Mouse (Mus musculus) myocyte (in vitro differentiated cells): ENCODE results near the gene Actr1b. TPM values are rescaled to one million over a fixed set of nuclear protein-coding genes. Genes with fewer than 3 reads are reported as not detected.

Experiments used
- H3K27me3 ChIP-seq: one replicate; pipeline ENCODE4 v1.6.1; 2011; ENCODE audit not compliant: control insufficient read depth, insufficient read depth, insufficient read length
- H3K36me3 ChIP-seq: one replicate; pipeline ENCODE4 v1.6.1; 2011; ENCODE audit not compliant: control insufficient read depth, insufficient read depth
- H3K4me2 ChIP-seq: one replicate; pipeline ENCODE4 v1.6.1; 2011; ENCODE audit warnings: low read depth, control low read depth
- H3K4me3 ChIP-seq: one replicate; pipeline ENCODE4 v1.5.1; 2011; ENCODE audit warnings: mild to moderate bottlenecking, control low read depth, moderate library complexity
- H3K79me2 ChIP-seq: one replicate; pipeline ENCODE4 v1.6.1; 2011; ENCODE audit not compliant: control insufficient read depth, insufficient read depth
- H3ac ChIP-seq: one replicate; pipeline ENCODE4 v1.6.1; 2011; ENCODE audit not compliant: control insufficient read depth, insufficient read length
- CEBPB ChIP-seq: IDR thresholded peaks from 2 replicates; pipeline ENCODE4 v1.6.1; 2011; ENCODE audit warnings: mild to moderate bottlenecking, moderate library complexity; ENCODE audit not compliant: poor library complexity, insufficient read depth, severe bottlenecking
- E2F4 ChIP-seq: IDR thresholded peaks from one replicate; pipeline ENCODE4 v1.6.1; 2011; ENCODE audit warnings: mild to moderate bottlenecking, control low read depth, moderate library complexity; ENCODE audit not compliant: insufficient read depth
- MAX ChIP-seq: IDR thresholded peaks from one replicate; pipeline ENCODE4 v1.6.1; 2011; ENCODE audit warnings: low read depth, mild to moderate bottlenecking, control low read depth
- MYOD1 ChIP-seq, 3 experiments: IDR thresholded peaks; one replicate each; pipeline ENCODE4 v1.6.1; 2011; ENCODE audit warnings: control low read depth in 2 of 3, low read depth in 2 of 3, mild to moderate bottlenecking in 2 of 3, moderate library complexity in 1 of 3; ENCODE audit not compliant: insufficient read length in 2 of 3, control insufficient read depth in 1 of 3
- MYOG ChIP-seq, 3 experiments: IDR thresholded peaks; one replicate each; pipeline ENCODE4 v1.6.1; 2011; ENCODE audit warnings: control low read depth in 2 of 3, low read depth in 2 of 3, mild to moderate bottlenecking in 2 of 3; ENCODE audit not compliant: insufficient read length in 2 of 3, control insufficient read depth in 1 of 3, insufficient read depth in 1 of 3
- POLR2A ChIP-seq: IDR thresholded peaks from one replicate; pipeline ENCODE4 v1.6.1; 2011; ENCODE audit warnings: low read depth, mild to moderate bottlenecking, control low read depth, moderate library complexity; ENCODE audit not compliant: insufficient read length
- POLR2AphosphoS2 ChIP-seq: IDR thresholded peaks from one replicate; pipeline ENCODE4 v1.6.1; 2011; ENCODE audit warnings: low read depth, control low read depth; ENCODE audit not compliant: insufficient read length
- REST ChIP-seq: IDR thresholded peaks from one replicate; pipeline ENCODE4 v1.6.1; 2011; ENCODE audit warnings: mild to moderate bottlenecking, control low read depth, moderate library complexity; ENCODE audit not compliant: insufficient read depth, insufficient read length
- SRF ChIP-seq: IDR thresholded peaks from one replicate; pipeline ENCODE4 v1.6.1; 2011; ENCODE audit warnings: low read depth; ENCODE audit not compliant: control insufficient read depth, insufficient read length
- TCF12 ChIP-seq: IDR thresholded peaks from one replicate; pipeline ENCODE4 v1.6.1; 2011; ENCODE audit warnings: mild to moderate bottlenecking, control low read depth; ENCODE audit not compliant: poor library complexity, insufficient read depth, severe bottlenecking
- TCF3 ChIP-seq: IDR thresholded peaks from one replicate; pipeline ENCODE4 v1.6.1; 2011; ENCODE audit warnings: low read depth, control low read depth; ENCODE audit not compliant: insufficient read length
- USF1 ChIP-seq: IDR thresholded peaks from one replicate; pipeline ENCODE4 v1.6.1; 2011; ENCODE audit warnings: low read depth, mild to moderate bottlenecking, control low read depth, moderate library complexity
- polyA plus RNA-seq: library from polyadenylated mRNA; unstranded; fragments of >200 nt; fragmentation: generic; extraction: Trizol; gene quantifications from one replicate; pipeline ENCODE4 v1.2.1, GENCODE M21; 2012; ENCODE audit warnings: missing spikeins

Gene Actr1b
- polyA plus RNA-seq, 1 experiment = 111 TPM

DNA sequence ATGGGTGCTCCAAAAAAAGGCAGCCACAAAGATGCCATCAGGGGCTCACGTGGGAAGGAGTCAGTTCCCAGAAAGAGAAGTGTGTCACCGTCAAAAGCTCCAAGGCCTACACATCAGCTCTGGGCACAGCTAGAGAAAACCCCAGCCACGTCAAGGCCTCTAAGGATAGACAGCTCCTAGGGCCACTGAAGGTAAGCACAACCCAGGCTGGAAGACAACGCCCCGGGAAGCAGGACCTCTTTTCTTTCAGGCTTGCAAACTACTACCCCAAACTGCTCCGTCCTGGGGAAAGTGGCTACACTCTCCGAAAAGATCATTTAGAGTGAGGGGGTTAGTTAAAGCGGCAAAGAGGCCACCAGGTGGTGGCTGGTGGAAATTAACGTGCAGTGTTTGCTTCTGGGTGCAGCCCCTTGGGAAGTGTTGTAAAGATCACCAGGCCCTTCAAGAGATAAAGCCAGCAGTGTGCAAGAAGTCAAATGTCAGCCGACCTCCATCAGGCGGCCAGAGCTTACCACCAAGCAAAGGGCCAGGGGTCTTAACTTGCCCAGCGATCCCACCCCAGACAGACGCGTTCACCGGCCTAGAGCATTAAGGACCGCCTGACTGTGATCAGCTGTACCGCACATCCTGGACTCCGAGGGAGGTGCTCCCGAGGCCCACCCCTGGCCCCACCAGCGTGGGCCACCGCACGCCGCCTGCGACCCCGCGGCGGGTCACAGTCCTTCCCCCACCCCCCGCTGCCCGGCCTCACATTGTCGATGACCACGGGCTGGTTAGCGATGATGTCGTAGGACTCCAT lies 5.0 kb downstream of the Actr1b start:
- Histone ChIP-seq H3K4me2 (peak overlapping the region; percentile 93), H3K4me3 (peak overlapping the region; percentile 73), H3K36me3 (peaks cover 12% of the 10 kb centered on the region), H3K27me3 (no peaks in the 10 kb centered on the region), H3ac (peak overlapping the region; percentile 47), H3K79me2 (peaks cover 33% of the 10 kb centered on the region)
- TF ChIP-seq REST = no peak
- no peak for TF ChIP-seq CEBPB
- no peak for TF ChIP-seq TCF3
- no peak for TF ChIP-seq MAX
- TF ChIP-seq POLR2AphosphoS2 = no peak
- no peak for TF ChIP-seq E2F4
- no peak for TF ChIP-seq MYOD1 (IDR thresholded peaks at IDR 0.05; ENCODE audit: control insufficient read depth in 1 of 3, insufficient read length in 2 of 3, low read depth in 2 of 3)
- no peak for TF ChIP-seq USF1
- no peak for TF ChIP-seq MYOG (IDR thresholded peaks at IDR 0.05; ENCODE audit: control insufficient read depth in 1 of 3, insufficient read depth in 1 of 3, insufficient read length in 2 of 3, low read depth in 2 of 3)
- no peak for TF ChIP-seq SRF
- no peak for TF ChIP-seq POLR2A
- TF ChIP-seq TCF12 = no peak

DNA sequence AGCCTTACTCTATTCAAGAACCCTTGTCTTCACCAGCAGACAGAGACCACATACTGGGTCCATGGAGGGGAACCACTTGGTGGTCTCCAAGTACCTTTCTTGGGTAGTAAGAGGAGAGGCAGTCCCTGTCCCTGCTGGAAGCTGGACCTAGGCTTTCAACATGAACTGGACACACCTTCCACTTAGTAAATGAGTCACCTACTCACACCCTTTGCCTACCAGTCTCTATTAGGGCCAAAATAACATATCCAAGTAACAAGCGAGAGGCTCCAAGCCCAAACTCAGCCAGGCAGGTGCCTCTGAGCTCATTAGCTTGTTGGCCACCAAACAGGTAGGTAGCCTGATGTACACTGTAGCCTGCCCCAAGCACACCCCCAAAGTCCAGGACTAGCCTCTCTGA lies 5.6 kb downstream of the Actr1b start:
- H3K4me2 ChIP-seq = peak overlapping the region; percentile 93
- H3K36me3 ChIP-seq = peaks cover 12% of the 10 kb centered on the region
- peak overlapping the region; percentile 73 for H3K4me3 ChIP-seq
- TF ChIP-seq TCF12 (no peak), MYOD1 (IDR thresholded peaks at IDR 0.05; ENCODE audit: control insufficient read depth in 1 of 3, insufficient read length in 2 of 3, low read depth in 2 of 3) (no peak), POLR2AphosphoS2 (no peak), MAX (no peak), CEBPB (no peak), REST (no peak), USF1 (no peak)
- no peaks in the 10 kb centered on the region for H3K27me3 ChIP-seq
- peaks cover 33% of the 10 kb centered on the region for H3K79me2 ChIP-seq
- H3ac ChIP-seq = peak overlapping the region; percentile 47

DNA sequence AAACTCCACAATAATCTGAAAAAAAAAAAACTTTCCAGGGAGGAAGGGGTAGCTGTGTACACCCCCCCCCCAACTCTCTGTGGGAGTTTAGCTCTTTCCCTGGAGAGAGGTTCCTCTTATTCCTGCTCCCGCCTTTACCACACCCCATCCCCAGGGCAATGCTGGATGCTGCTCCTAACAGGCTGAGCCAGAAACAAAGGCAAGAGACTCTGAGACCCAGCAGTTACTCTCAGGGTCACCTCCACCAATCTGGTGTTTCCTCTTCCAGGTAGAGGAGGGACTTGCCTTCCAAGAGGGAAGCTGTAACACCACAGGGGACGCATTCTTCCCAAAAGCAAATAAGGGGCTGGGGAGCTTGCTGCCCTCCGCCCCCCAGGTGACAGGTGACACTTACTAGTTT lies 6.4 kb downstream of the Actr1b start:
- peaks cover 12% of the 10 kb centered on the region for H3K36me3 ChIP-seq
- peaks cover 33% of the 10 kb centered on the region for H3K79me2 ChIP-seq
- TF ChIP-seq TCF12 = no peak
- TF ChIP-seq MYOG (IDR thresholded peaks at IDR 0.05; ENCODE audit: control insufficient read depth in 1 of 3, insufficient read depth in 1 of 3, insufficient read length in 2 of 3, low read depth in 2 of 3) = no peak
- TF ChIP-seq E2F4 = no peak
- no peak overlapping the region for H3K4me3 ChIP-seq
- H3K4me2 ChIP-seq = no peak overlapping the region
- H3K27me3 ChIP-seq = no peaks in the 10 kb centered on the region
- no peak overlapping the region for H3ac ChIP-seq

DNA sequence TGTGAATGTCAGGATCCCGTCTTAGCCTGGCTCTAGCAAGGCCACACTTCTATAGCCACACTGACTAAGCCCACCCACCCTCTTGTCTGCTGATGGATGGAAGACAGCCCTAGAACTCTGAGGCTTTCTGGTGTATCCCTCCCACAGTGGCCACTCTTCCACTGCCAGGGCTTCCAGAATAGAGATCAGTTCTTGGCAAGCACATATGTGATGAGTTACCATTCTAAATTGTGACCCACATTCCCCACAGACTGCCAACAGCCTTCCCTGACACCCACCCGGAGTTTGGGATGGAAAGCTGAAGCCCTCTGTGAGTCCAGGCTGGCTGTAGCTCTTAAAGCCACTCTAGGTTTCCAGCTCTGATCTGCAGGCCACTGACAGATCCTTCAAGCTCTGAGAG lies 7.1 kb downstream of the Actr1b start:
- Histone ChIP-seq H3K36me3 (peaks cover 18% of the 10 kb centered on the region), H3ac (no peak overlapping the region), H3K27me3 (no peaks in the 10 kb centered on the region), H3K79me2 (peaks cover 33% of the 10 kb centered on the region), H3K4me2 (no peak overlapping the region), H3K4me3 (no peak overlapping the region)
- TF ChIP-seq MYOD1 (IDR thresholded peaks at IDR 0.05; ENCODE audit: control insufficient read depth in 1 of 3, insufficient read length in 2 of 3, low read depth in 2 of 3) (no peak), MAX (no peak), USF1 (no peak), POLR2A (no peak), E2F4 (no peak), SRF (no peak), TCF3 (no peak), REST (no peak), MYOG (IDR thresholded peaks at IDR 0.05; ENCODE audit: control insufficient read depth in 1 of 3, insufficient read depth in 1 of 3, insufficient read length in 2 of 3, low read depth in 2 of 3) (no peak), CEBPB (no peak)

DNA sequence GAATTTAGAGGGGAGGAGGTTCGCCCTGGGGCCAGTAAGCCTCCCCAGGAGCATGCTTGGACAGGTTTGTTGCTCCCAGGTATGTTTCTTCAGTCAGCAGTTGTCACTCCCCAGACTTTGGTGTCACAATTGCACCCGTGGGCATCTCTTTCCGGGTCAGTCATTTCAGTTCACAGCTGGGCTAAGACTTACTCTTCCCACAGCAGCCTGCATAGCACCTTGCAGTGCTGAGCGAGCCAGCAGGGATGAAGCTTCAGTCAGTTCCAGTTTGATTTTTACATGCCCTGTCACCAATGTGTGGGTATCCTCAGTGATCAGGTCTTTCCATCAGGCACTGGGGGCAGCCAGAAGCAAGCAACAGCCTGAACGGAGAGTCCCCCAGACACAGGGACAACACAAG lies 17.2 kb downstream of the Actr1b start:
- Histone ChIP-seq H3ac (no peak overlapping the region), H3K4me2 (no peak overlapping the region), H3K36me3 (peaks cover 22% of the 10 kb centered on the region), H3K4me3 (no peak overlapping the region), H3K27me3 (no peaks in the 10 kb centered on the region), H3K79me2 (peaks cover 9% of the 10 kb centered on the region)
- peak; percentile 65 for TF ChIP-seq POLR2AphosphoS2
- TF ChIP-seq POLR2A = no peak
